Mouse (Mus musculus) forebrain, embryonic 14.5 days (tissue): ENCODE measurements around the gene Ebf1. TPM values are rescaled to one million over a fixed set of nuclear protein-coding genes. Genes with fewer than 3 reads are reported as not detected.
A peak's percentile ranks its signal among the peaks of the same experiment; 100 is the strongest.

Experiments used
- ATAC-seq: fragments of 200-750 bp; cut with Nextera tagmentation; 2 replicates; pipeline ENCODE4 v1.8.0; 2017; ENCODE audit warnings: mild to moderate bottlenecking, moderate library complexity
- DNase-seq: peaks from one replicate; pipeline ENCODE4 v3.0.0-alpha.2; 2015; ENCODE audit warnings: low spot score
- H3K27ac ChIP-seq: fragments of 300-500 bp; sonication (generic); 2 replicates; pipeline ENCODE4 v1.5.1; 2014; ENCODE audit warnings: low read depth, mild to moderate bottlenecking, control low read depth, low read length, moderate library complexity
- H3K27me3 ChIP-seq: fragments of 300-500 bp; sonication (generic); replicated peaks from 2 replicates; pipeline ENCODE4 v1.6.1; 2014; ENCODE audit warnings: low read length, control low read depth, mixed read lengths; ENCODE audit not compliant: control insufficient read depth, insufficient read depth
- H3K36me3 ChIP-seq: fragments of 300-500 bp; sonication (generic); 2 replicates; pipeline ENCODE4 v1.6.1; 2014; ENCODE audit warnings: low read length, control low read depth; ENCODE audit not compliant: control insufficient read depth, insufficient read depth
- H3K4me1 ChIP-seq: fragments of 300-500 bp; sonication (generic); 2 replicates; pipeline ENCODE4 v1.6.1; 2014; ENCODE audit warnings: antibody characterized with exemption, low read length, control low read depth; ENCODE audit not compliant: control insufficient read depth, insufficient read depth
- H3K4me2 ChIP-seq: fragments of 300-500 bp; sonication (generic); 2 replicates; pipeline ENCODE4 v1.6.1; 2014; ENCODE audit warnings: mild to moderate bottlenecking, control low read depth, low read length
- H3K4me3 ChIP-seq: fragments of 300-500 bp; sonication (generic); 2 replicates; pipeline ENCODE4 v1.5.1; 2014; ENCODE audit warnings: low read depth, low read length, control low read depth
- H3K9ac ChIP-seq: fragments of 300-500 bp; sonication (generic); 2 replicates; pipeline ENCODE4 v1.6.1; 2014; ENCODE audit warnings: mild to moderate bottlenecking, low read length, control low read depth, moderate library complexity
- H3K9me3 ChIP-seq: fragments of 300-500 bp; sonication (generic); replicated peaks from 2 replicates; pipeline ENCODE4 v1.6.1; 2016; ENCODE audit warnings: low read length, control low read depth, mixed read lengths; ENCODE audit not compliant: control insufficient read depth
- WGBS: fragments of 180-500 bp; shearing (Covaris S2); extraction: QIAGEN DNeasy Blood & Tissue Kit; methylation state at CpG from one replicate; pipeline ENCODE4 v1.1.7; 2014; 5-methylcytosine and 5-hydroxymethylcytosine counted together
- polyA plus RNA-seq: library from polyadenylated mRNA; unstranded; fragments of >200 nt; fragmentation: Nextera tagmentation; extraction: Ambion mirVana; gene quantifications from 2 replicates; pipeline ENCODE4 v1.2.1, GENCODE M21; 2014

Ebf1 gene
- polyA plus RNA-seq, 1 experiment from 2014 or later = 30.7 TPM

GRCm38 (mm10) chr11:44983961-44984360, 366.8 kb downstream of the Ebf1 start:
- H3K4me1 ChIP-seq = no peaks in the 10 kb centered on the region; the same call in 1 of the 2 replicates
- no peak overlapping the region for H3K27ac ChIP-seq
- no peak overlapping the region for H3K4me3 ChIP-seq
- DNase-seq (no peak), ATAC-seq (no peak)
- no peaks in the 10 kb centered on the region for H3K9me3 ChIP-seq
- 70% methylated on average over 6 of the region's 6 CpGs for WGBS
- no peak overlapping the region for H3K4me2 ChIP-seq
- H3K9ac ChIP-seq = no peak overlapping the region
- H3K36me3 ChIP-seq = no peaks in the 10 kb centered on the region
- H3K27me3 ChIP-seq = no peaks in the 10 kb centered on the region; the same call in 1 of the 2 replicates

DNA sequence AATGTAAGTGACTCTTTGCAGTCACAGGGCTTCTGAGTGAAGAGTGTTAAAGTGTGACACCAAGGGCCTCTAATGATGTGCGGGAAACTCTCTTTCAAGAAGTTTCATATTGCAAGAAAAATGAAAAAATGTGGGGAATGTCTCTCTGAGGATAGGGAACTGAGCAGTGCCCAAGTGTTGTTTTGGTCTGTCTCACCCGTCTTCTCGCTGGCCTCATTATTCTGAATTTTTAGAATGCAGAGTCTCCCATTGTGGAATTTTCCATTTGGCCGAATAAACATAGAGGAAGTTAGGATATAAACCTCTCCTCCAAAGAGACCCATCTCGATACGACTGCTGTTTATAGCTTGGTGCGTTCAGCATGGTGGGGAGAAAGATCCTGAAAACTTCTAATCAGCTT, 367.3 kb downstream of the Ebf1 start:
- H3K36me3 ChIP-seq = no peaks in the 10 kb centered on the region
- H3K9ac ChIP-seq = no peak overlapping the region
- H3K27me3 ChIP-seq = no peaks in the 10 kb centered on the region; the same call in 1 of the 2 replicates
- no peak overlapping the region for H3K4me3 ChIP-seq
- H3K9me3 ChIP-seq = no peaks in the 10 kb centered on the region
- no peaks in the 10 kb centered on the region; the same call in 1 of the 2 replicates for H3K4me1 ChIP-seq
- ATAC-seq = no peak
- H3K27ac ChIP-seq = no peak overlapping the region
- H3K4me2 ChIP-seq = no peak overlapping the region
- DNase-seq = no peak
- WGBS = 13% methylated on average over 7 of the region's 7 CpGs

DNA sequence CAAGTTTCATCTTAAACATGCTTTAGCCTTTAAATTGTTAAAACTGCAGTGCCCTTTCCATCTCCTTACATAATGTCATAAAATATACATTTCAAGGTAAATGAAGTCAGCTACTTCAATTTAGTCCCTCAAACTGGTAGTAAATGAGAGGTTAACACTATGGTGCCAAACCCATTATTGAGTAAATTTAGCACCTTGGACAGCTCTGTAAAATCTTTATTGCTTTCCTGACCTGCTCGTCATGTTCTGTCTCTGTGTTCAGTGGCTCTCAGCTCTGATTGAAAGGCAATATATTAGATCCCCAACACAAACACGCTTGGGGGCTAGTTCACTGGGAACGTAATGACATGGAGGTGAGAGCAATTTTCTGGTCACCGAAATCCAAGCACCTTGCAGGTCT, 370.7 kb downstream of the Ebf1 start:
- Histone ChIP-seq H3K4me3 (no peak overlapping the region), H3K9ac (no peak overlapping the region), H3K4me1 (no peaks in the 10 kb centered on the region; the same call in 1 of the 2 replicates), H3K9me3 (no peaks in the 10 kb centered on the region), H3K4me2 (no peak overlapping the region), H3K27me3 (no peaks in the 10 kb centered on the region), H3K27ac (no peak overlapping the region), H3K36me3 (no peaks in the 10 kb centered on the region)
- WGBS = 81% methylated on average over 4 of the region's 4 CpGs
- DNase-seq = no peak
- ATAC-seq = no peak

GRCm38 (mm10) chr11:45002681-45003286, 385.7 kb downstream of the Ebf1 start:
- Histone ChIP-seq H3K4me1 (0 out of 2 replicates have a peak, but pooled peaks cover 2% of the 10 kb centered on the region), H3K36me3 (no peaks in the 10 kb centered on the region), H3K9me3 (no peaks in the 10 kb centered on the region), H3K9ac (no peak overlapping the region), H3K4me3 (no peak overlapping the region), H3K27me3 (0 out of 2 replicates have a peak, but pooled peaks cover 5% of the 10 kb centered on the region), H3K4me2 (no peak overlapping the region), H3K27ac (no peak overlapping the region)
- DNase-seq = no peak
- WGBS = 89% methylated on average over 5 of the region's 5 CpGs
- no peak for ATAC-seq

DNA sequence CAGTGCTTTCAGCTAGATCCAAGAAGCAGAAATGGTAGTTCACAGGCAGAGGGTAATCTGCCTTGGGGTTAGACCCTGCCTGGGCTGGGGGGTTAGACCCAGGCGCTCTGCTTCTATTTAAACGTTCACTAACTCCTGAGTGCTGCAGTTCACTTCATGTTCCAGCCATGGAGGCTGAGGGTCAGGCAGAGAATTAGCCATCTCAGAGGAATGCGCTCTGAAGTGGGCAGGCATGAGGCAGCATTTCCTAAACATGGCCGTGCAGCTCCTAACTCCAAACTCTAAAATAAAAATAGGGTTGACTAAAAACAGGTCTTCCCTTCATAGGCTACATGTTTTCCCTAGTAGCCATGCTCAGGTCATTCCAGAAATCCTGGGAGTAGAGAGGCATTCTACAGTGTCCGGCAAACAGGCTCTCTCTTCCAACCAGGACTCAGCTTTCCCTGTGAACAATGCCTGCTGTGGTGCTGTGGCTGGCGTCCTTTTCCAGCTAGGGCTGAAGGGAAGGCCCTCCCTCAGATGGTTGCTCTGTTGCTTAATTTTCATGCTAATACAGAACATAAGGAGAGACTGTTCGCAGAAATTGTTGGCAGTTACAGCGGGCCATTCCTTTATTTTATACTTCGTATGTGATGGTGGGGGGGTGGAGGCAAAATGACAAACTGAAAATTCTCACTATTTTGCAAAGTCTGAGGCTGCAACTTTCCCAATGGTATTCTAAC, 386.8 kb downstream of the Ebf1 start:
- Histone ChIP-seq H3K9ac (no peak overlapping the region), H3K4me1 (0 out of 2 replicates have a peak, but pooled peaks cover 2% of the 10 kb centered on the region), H3K4me3 (no peak overlapping the region), H3K36me3 (no peaks in the 10 kb centered on the region), H3K4me2 (no peak overlapping the region), H3K9me3 (no peaks in the 10 kb centered on the region), H3K27me3 (0 out of 2 replicates have a peak, but pooled peaks cover 5% of the 10 kb centered on the region), H3K27ac (no peak overlapping the region)
- ATAC-seq = no peak
- WGBS = 35% methylated on average over 9 of the region's 9 CpGs
- DNase-seq = peak; percentile 30

GRCm38 (mm10) chr11:45007311-45007710, 390.2 kb downstream of the Ebf1 start:
- Histone ChIP-seq H3K9ac (no peak overlapping the region), H3K4me3 (no peak overlapping the region), H3K27me3 (0 out of 2 replicates have a peak, but pooled peaks cover 5% of the 10 kb centered on the region), H3K9me3 (no peaks in the 10 kb centered on the region), H3K27ac (no peak overlapping the region), H3K36me3 (no peaks in the 10 kb centered on the region), H3K4me1 (0 out of 2 replicates have a peak, but pooled peaks cover 2% of the 10 kb centered on the region), H3K4me2 (no peak overlapping the region)
- ATAC-seq (no peak), DNase-seq (no peak)
- WGBS = 55% methylated on average over 11 of the region's 11 CpGs

DNA sequence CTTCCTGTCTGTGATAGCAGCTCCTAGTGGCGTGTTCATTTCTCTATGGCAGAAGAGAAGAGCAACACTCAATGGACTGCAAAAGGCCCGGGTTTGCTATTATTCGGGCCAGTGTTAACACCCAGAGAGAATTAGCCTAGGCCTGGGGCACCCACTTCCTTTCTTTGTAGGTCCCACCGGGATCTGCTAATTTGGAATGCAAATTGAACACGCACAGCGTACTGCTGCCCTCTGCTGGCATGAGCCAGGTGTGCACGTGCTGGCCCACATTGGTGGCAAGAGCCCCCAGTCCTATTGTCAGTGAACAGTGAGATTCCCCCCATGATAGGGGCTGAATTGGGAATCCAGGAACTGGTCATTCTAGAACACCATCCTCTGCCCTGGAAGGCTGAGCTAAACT, 391.0 kb downstream of the Ebf1 start:
- no peak overlapping the region for H3K27ac ChIP-seq
- no peaks in the 10 kb centered on the region for H3K36me3 ChIP-seq
- peak; percentile 87 for DNase-seq
- H3K9ac ChIP-seq = no peak overlapping the region
- no peaks in the 10 kb centered on the region for H3K9me3 ChIP-seq
- H3K4me2 ChIP-seq = peak overlapping the region; percentile 26
- ATAC-seq = peak; percentile 46; the same call in 1 of the 2 replicates
- H3K4me3 ChIP-seq = no peak overlapping the region
- WGBS = under 1% methylated on average over 7 of the region's 7 CpGs
- 0 out of 2 replicates have a peak, but pooled peaks cover 5% of the 10 kb centered on the region for H3K27me3 ChIP-seq
- H3K4me1 ChIP-seq = 0 out of 2 replicates have a peak, but pooled peaks cover 2% of the 10 kb centered on the region

GRCm38 (mm10) chr11:45008760-45009159, 391.6 kb downstream of the Ebf1 start:
- 83% methylated on average over 5 of the region's 5 CpGs for WGBS
- no peak for DNase-seq
- Histone ChIP-seq H3K4me1 (0 out of 2 replicates have a peak, but pooled peaks cover 2% of the 10 kb centered on the region), H3K9ac (no peak overlapping the region), H3K27me3 (0 out of 2 replicates have a peak, but pooled peaks cover 5% of the 10 kb centered on the region), H3K36me3 (no peaks in the 10 kb centered on the region), H3K4me2 (no peak overlapping the region), H3K27ac (no peak overlapping the region), H3K9me3 (no peaks in the 10 kb centered on the region), H3K4me3 (no peak overlapping the region)
- no peak for ATAC-seq

DNA sequence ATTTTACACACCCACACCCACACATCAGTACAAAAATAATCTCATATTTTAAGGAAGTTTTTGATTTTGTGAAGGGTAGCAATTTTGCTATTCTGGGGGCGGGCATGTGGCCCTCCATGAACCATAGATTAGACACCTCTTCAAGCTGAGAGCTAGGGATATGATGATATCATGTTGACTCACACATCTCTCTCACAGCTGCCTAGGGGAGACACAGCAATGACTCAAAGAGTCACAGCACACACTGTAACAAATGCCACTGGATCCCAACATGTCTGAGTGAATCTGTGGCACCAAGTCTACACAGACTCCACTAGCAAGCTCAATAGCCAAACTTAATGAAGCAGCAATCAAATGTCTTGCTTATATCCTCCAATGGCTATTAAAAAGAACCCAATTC, 395.0 kb downstream of the Ebf1 start:
- no peaks in the 10 kb centered on the region for H3K36me3 ChIP-seq
- no peak for DNase-seq
- H3K4me3 ChIP-seq = no peak overlapping the region
- H3K9me3 ChIP-seq = no peaks in the 10 kb centered on the region
- H3K9ac ChIP-seq = no peak overlapping the region
- H3K4me1 ChIP-seq = no peaks in the 10 kb centered on the region
- no peaks in the 10 kb centered on the region for H3K27me3 ChIP-seq
- ATAC-seq = no peak
- no peak overlapping the region for H3K4me2 ChIP-seq
- H3K27ac ChIP-seq = no peak overlapping the region
- 97% methylated on average over 1 of the region's 1 CpGs for WGBS
